Mouse (Mus musculus) embryonic facial prominence, embryonic 13.5 days (tissue): Measurements from ENCODE around the gene Garnl3. TPM values are rescaled to one million over a fixed set of nuclear protein-coding genes. Genes with fewer than 3 reads are reported as not detected.
"Not testable (repeated sequence)": the region's sequence is repeated elsewhere in the genome, so short reads cannot be mapped to it uniquely, and the experiment has no call there.

Experiments used
- ATAC-seq: fragments of 200-750 bp; cut with Nextera tagmentation; 2 replicates; pipeline ENCODE4 v1.8.0; 2017; ENCODE audit warnings: low read depth; ENCODE audit not compliant: insufficient number of reproducible peaks, insufficient read depth, low FRiP score, low TSS enrichment
- H3K27ac ChIP-seq: fragments of 300-500 bp; sonication (generic); 2 replicates; pipeline ENCODE4 v1.5.1; 2015; ENCODE audit warnings: moderate library complexity, mild to moderate bottlenecking, inconsistent platforms
- H3K27me3 ChIP-seq: fragments of 300-500 bp; sonication (generic); 2 replicates; pipeline ENCODE4 v1.6.1; 2015; ENCODE audit warnings: mild to moderate bottlenecking, inconsistent platforms
- H3K36me3 ChIP-seq: fragments of 300-500 bp; sonication (generic); 2 replicates; pipeline ENCODE4 v1.6.1; 2015; ENCODE audit warnings: mild to moderate bottlenecking, inconsistent platforms
- H3K4me1 ChIP-seq: fragments of 300-500 bp; sonication (generic); 2 replicates; pipeline ENCODE4 v1.6.1; 2015; ENCODE audit warnings: inconsistent platforms
- H3K4me2 ChIP-seq: fragments of 300-500 bp; sonication (generic); 2 replicates; pipeline ENCODE4 v1.6.1; 2015; ENCODE audit warnings: moderate library complexity, mild to moderate bottlenecking, inconsistent platforms
- H3K4me3 ChIP-seq: fragments of 300-500 bp; sonication (generic); 2 replicates; pipeline ENCODE4 v1.5.1; 2015; ENCODE audit warnings: mild to moderate bottlenecking, inconsistent platforms
- H3K9ac ChIP-seq: fragments of 300-500 bp; sonication (generic); 2 replicates; pipeline ENCODE4 v1.6.1; 2015; ENCODE audit warnings: mild to moderate bottlenecking, inconsistent platforms
- H3K9me3 ChIP-seq: fragments of 300-500 bp; sonication (generic); 2 replicates; pipeline ENCODE4 v1.6.1; 2016; ENCODE audit warnings: inconsistent platforms
- WGBS: fragments of 180-500 bp; shearing (Covaris S2); methylation state at CpG from one replicate; pipeline ENCODE4 v1.1.7; 2015; ENCODE audit warnings: mixed read lengths; 5-methylcytosine and 5-hydroxymethylcytosine counted together
- polyA plus RNA-seq: library from polyadenylated mRNA; unstranded; fragments of >200 nt; fragmentation: Nextera tagmentation; extraction: Ambion mirVana; gene quantifications from 2 replicates; pipeline ENCODE4 v1.2.1, GENCODE M21; 2015

Garnl3 gene
- polyA plus RNA-seq, 1 experiment from 2014 or later = 11.2 TPM

DNA sequence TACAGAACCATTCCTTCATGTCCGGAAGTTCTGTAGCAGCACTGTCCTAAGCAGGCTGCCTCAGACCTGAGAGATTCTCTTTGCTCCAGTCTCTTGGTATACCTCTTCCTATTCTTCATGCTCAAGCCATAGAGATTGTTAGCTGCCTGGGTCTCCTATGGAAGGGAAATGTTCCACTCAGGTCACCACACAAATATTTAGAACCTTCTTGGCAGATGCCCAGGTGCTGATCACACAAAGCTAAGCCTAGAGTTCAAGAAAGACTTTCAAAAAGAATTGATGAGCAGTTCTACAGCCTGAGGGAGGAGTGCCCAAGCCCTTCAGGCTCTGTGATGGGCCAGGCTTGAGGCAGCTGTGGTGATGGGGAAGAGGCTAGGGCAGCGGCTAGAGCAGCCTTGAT is 2.4 kb downstream of the Garnl3 start:
- WGBS = 73% methylated on average over 2 of the region's 2 CpGs
- no peaks in the 10 kb centered on the region for H3K9me3 ChIP-seq
- peaks cover 20% of the 10 kb centered on the region for H3K4me1 ChIP-seq
- no peak overlapping the region for H3K4me3 ChIP-seq
- H3K27ac ChIP-seq = no peak overlapping the region
- no peak for ATAC-seq
- H3K4me2 ChIP-seq = peak overlapping the region; percentile 99
- H3K27me3 ChIP-seq = peaks cover 32% of the 10 kb centered on the region
- no peak overlapping the region for H3K9ac ChIP-seq
- no peaks in the 10 kb centered on the region for H3K36me3 ChIP-seq

DNA sequence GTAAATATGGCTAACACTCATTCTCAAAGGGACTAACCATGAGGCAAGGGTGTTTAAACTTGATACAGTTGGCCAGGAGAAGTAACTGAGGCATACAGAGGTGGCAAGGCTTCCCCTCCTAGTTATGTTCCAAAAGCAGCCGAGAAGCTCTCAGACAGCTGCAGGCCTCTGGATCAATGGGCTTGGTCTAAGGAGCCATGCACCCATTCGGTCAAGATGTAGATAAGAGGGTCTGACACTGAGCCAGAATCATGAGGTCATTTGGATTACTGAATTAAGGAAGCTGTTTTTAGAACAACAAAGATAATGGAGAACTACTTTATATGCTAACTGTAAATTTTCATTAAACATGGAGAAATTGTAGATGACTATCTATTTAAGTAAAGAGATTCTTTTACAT is 4.2 kb downstream of the Garnl3 start:
- 74% methylated on average over 2 of the region's 2 CpGs for WGBS
- no peak overlapping the region for H3K4me2 ChIP-seq
- H3K36me3 ChIP-seq = no peaks in the 10 kb centered on the region
- H3K27ac ChIP-seq = no peak overlapping the region
- no peak for ATAC-seq
- H3K4me1 ChIP-seq = peaks cover 20% of the 10 kb centered on the region
- no peak overlapping the region for H3K9ac ChIP-seq
- no peak overlapping the region for H3K4me3 ChIP-seq
- H3K9me3 ChIP-seq = no peaks in the 10 kb centered on the region
- H3K27me3 ChIP-seq = peaks cover 19% of the 10 kb centered on the region

DNA sequence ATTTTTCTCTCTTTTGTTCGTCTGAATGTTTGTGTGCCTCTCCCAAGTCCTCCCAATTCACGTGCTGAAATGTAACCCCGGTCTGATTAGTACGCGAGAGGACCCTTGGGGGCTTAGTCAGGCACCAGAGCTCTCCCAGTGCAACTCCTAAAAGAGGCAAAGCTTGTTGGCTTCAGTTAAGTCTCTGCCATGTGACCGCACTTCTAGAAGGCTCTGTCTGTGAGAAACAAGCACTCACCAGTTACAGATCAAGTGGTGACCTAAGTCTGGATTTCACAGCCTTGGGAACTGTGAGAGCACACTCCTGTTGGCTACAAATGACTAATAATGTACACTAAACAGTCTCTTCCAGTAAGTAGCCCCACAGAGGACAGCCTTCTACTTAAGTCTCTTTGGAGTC is 8.6 kb downstream of the Garnl3 start:
- Histone ChIP-seq H3K4me2 (no peak overlapping the region), H3K27ac (0 out of 2 replicates have a peak overlapping the region, but pooled peaks have one; percentile 44), H3K9ac (no peak overlapping the region), H3K4me1 (peaks cover 13% of the 10 kb centered on the region; the same call in 1 of the 2 replicates), H3K36me3 (no peaks in the 10 kb centered on the region), H3K4me3 (no peak overlapping the region), H3K9me3 (no peaks in the 10 kb centered on the region), H3K27me3 (no peaks in the 10 kb centered on the region)
- WGBS = 57% methylated on average over 6 of the region's 6 CpGs
- ATAC-seq = no peak

DNA sequence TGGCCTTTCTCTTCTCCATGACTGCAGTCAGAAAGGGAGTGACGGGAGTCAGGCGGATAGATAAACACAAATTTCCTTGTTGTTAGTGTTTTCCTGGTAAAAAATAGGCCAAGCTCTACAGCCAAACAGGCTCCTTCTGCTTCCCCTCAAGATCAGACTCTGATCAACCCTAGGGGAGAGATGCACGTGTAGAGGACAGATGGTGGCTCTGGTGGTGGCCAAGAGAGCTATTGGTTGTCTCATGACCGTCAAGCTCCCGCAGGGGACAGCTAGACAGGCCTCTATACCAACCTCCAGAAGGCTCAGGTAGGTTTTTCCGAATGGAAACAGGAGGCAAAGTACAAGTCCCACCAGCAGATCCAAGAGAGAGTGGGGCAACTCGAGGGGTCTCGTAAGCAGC is 30.9 kb downstream of the Garnl3 start:
- Histone ChIP-seq H3K27ac (no peak overlapping the region), H3K9me3 (no peaks in the 10 kb centered on the region), H3K4me2 (no peak overlapping the region), H3K27me3 (no peaks in the 10 kb centered on the region), H3K36me3 (no peaks in the 10 kb centered on the region; the same call in 1 of the 2 replicates), H3K4me1 (peaks cover 2% of the 10 kb centered on the region; the same call in 1 of the 2 replicates), H3K4me3 (no peak overlapping the region), H3K9ac (no peak overlapping the region)
- WGBS = 81% methylated on average over 8 of the region's 8 CpGs
- ATAC-seq = no peak

DNA sequence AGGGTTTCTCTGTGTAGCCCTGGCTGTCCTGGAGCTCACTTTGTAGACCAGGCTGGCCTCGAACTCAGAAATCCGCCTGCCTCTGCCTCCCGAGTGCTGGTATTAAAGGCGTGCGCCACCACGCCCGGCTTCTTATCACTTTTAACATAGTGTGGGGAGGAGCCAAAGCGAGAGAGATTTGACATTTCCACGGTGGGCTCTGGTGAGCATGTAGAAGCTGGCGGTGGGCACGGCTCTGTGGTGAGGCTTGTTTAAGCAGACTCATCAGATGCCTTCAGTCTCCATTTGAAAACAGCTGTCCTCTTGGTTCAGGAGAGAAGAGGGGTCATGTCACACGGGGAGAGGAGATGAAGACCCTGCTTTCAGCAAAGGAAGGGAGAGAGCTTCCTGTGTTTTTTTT is 34.1 kb downstream of the Garnl3 start:
- H3K9me3 ChIP-seq, ATAC-seq, H3K4me1 ChIP-seq, H3K36me3 ChIP-seq, H3K27ac ChIP-seq, H3K27me3 ChIP-seq, H3K9ac ChIP-seq, H3K4me3 ChIP-seq, H3K4me2 ChIP-seq: not testable (repeated sequence)
- 85% methylated on average over 12 of the region's 12 CpGs for WGBS

DNA sequence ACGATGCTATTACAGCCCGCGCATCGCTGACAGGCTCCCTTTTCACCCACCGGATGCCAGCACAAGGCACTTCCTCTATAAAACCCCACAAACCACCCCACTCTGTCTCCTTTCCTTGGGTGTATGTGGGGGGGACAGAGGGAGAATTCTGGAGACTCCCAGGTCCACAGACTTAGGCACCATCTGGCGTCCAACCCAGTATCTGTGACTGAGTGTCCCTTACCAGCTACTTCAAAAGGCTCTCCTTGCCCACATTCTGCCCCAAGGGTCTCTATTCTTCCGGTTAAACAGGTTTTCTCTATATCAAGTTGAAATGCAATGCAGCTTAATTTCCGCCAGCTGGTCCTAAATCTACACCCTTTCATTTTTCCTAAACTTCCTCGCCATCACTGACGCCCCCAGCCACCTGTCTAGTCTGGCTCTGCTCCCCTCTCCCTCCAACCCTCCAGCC is 36.2 kb downstream of the Garnl3 start:
- H3K9me3 ChIP-seq = no peaks in the 10 kb centered on the region
- H3K27ac ChIP-seq = no peak overlapping the region
- no peak overlapping the region for H3K4me3 ChIP-seq
- H3K4me2 ChIP-seq = no peak overlapping the region
- H3K36me3 ChIP-seq = no peaks in the 10 kb centered on the region
- no peak overlapping the region for H3K9ac ChIP-seq
- WGBS = 50% methylated on average over 10 of the region's 10 CpGs
- no peak for ATAC-seq
- no peaks in the 10 kb centered on the region for H3K27me3 ChIP-seq
- peaks cover 7% of the 10 kb centered on the region; the same call in 1 of the 2 replicates for H3K4me1 ChIP-seq

DNA sequence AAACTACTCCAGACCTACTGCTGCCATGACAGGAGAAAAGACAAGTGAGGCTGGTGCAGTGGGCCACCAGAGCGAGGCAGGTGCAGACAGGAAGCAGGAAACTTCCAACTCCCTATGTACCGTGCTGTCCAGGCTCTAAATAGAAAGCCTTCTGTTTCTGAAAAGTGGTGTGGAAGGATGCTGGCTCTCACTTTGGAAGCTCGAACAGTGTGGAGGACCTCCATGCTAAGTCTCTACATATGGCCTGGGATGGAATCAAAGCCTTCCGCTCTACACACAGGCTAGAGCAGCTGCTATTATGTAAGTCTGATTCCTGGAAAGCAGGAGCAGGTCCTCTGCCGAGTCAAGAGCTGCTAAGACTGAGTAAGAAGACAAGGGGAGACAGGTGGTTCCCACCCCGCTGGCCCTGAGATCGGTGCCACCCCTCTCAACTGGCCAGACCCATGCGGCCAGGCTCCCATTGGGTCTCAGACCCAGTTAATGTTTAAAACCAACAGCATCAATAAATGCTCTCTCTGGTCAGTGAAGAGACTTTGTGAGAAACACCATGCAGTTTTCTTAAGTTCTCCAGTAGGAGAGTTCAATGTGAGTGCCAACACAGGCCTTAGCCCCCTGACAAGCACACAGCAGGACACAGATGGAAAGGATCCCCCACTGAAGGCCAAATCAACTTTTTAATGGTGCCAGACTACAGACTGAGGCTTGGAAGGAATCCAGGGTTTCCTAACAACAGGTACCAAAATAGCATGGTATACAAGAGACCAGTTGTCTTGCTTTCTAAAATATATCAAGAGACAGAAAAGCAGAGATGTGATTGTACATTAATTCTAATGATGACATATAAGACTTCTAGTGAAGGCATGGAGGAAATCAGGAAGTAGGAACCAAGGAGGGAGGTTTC is 40.6 kb downstream of the Garnl3 start:
- H3K9me3 ChIP-seq = no peaks in the 10 kb centered on the region
- ATAC-seq = no peak
- no peak overlapping the region for H3K4me3 ChIP-seq
- no peak overlapping the region for H3K27ac ChIP-seq
- no peak overlapping the region for H3K9ac ChIP-seq
- H3K27me3 ChIP-seq = no peaks in the 10 kb centered on the region
- no peak overlapping the region for H3K4me2 ChIP-seq
- no peaks in the 10 kb centered on the region for H3K36me3 ChIP-seq
- peaks cover 7% of the 10 kb centered on the region; the same call in 1 of the 2 replicates for H3K4me1 ChIP-seq
- 85% methylated on average over 8 of the region's 8 CpGs for WGBS

DNA sequence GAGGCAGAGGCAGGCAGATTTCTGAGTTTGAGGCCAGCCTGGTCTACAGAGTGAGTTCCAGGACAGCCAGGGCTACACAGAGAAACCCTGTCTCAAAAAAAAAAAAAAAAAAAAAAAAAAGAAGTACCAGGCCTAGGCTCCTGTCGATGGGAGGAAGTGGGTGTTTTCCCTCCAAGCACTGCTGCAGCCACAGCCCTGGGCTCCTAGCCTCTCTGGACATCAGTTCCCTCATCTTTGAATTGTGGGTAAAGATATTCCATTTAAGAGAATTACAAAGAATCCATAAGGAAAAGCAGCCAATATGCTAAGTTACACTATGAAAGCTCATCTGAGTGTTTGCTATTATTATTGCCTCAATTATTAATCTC is 41.4 kb downstream of the Garnl3 start:
- not testable (repeated sequence) for H3K27me3 ChIP-seq, H3K4me1 ChIP-seq, H3K9me3 ChIP-seq, H3K9ac ChIP-seq, ATAC-seq, H3K27ac ChIP-seq, H3K4me3 ChIP-seq, H3K4me2 ChIP-seq, H3K36me3 ChIP-seq
- WGBS = 45% methylated on average over 1 of the region's 1 CpGs

DNA sequence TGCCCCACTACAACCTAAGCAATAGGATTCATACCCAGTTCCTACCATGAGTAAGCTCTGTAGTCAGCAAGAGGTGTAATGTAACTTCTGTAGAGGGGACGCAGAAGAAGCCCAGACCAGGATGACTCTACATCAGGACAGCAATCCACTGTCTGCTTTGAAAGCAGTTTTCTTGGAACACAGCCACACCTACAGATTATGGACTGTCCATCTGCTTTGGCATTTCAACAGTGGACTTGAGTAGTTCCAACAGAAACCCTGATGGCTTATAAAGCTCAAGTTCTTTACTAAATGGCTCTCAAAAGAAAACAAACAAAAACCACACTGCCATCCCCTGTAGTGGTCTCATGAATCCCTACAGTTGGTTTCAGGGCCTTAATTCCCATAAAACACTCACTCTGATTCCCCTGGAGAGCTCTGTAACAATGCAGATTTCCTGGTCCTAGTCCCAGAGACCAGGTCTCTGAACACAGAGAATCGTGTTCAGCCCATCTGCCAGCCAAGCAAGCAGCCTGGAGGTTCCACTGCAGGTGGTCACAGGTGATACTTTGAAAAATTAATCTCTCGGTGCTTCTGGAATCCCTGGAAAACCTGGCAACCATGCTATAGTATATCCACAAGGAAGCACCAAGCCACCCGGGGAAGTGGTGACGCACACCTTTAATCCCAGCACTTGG is 42.0 kb downstream of the Garnl3 start:
- H3K27ac ChIP-seq = no peak overlapping the region
- H3K9me3 ChIP-seq = no peaks in the 10 kb centered on the region
- no peaks in the 10 kb centered on the region for H3K27me3 ChIP-seq
- no peak for ATAC-seq
- no peaks in the 10 kb centered on the region for H3K36me3 ChIP-seq
- no peak overlapping the region for H3K4me2 ChIP-seq
- H3K4me1 ChIP-seq = no peaks in the 10 kb centered on the region
- no peak overlapping the region for H3K9ac ChIP-seq
- H3K4me3 ChIP-seq = no peak overlapping the region
- WGBS = 85% methylated on average over 5 of the region's 5 CpGs

DNA sequence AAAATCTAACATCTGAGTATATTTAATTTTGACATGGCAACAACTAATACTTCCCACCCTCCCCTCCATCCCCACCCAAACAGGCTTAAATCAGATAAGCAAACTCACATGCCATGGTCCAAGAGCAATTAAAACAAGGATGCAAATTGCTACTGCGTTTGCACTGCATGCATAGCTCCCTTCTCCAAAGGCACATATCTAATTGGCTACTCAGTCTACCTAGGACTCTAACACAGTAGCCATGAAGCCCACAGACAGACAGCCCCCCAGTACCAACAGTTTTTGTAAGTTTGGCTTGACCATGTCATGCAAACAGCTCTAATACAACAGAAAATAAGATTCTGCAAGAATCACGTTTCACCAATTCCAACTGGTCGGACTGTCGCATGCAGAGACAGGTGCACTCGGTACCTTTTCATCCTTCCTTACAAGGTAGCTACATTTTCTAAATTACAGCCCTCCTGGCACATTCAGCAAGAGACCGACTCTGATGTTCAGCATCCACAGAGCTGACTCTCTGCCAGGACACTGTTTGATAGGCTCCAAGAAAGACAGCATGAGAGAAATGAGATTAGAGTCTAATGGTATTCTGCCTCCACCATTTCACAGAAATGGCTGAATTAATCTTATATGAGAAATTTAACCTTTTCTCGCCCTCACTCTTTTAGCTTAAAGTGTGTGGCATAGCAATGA is 44.6 kb downstream of the Garnl3 start:
- Histone ChIP-seq H3K9ac (no peak overlapping the region), H3K4me1 (no peaks in the 10 kb centered on the region), H3K4me3 (no peak overlapping the region), H3K9me3 (no peaks in the 10 kb centered on the region), H3K36me3 (no peaks in the 10 kb centered on the region), H3K27ac (no peak overlapping the region), H3K27me3 (no peaks in the 10 kb centered on the region), H3K4me2 (no peak overlapping the region)
- 73% methylated on average over 7 of the region's 7 CpGs for WGBS
- no peak for ATAC-seq

DNA sequence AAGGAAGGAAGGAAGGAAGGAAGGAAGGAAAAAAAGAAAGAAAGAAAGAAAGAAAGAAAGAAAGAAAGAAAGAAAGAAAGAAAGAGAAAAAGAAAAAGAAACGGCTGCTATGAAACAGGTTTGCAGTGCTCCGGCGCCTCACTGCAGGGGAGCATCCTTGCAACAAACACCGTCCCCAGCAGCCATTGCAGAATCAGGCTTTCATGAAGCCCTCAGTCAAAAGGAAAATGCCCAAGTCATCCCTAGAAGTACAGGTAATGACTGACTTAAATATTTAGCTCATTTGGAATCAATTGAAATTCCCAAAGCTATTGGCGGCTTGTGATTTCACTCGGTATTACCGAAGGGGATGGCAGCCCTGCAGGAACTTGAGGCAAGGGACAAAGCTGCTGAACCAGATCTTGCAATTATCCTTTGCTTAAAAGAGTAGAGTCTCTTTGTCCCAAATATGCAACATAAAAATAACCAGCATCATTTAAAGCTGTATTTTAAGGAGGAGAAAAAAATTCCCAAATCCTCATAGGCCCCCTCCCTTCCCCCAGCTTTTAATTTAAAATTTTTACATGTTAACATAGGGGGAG is 45.3 kb downstream of the Garnl3 start:
- no peak overlapping the region for H3K9ac ChIP-seq
- H3K4me2 ChIP-seq = no peak overlapping the region
- no peak overlapping the region for H3K27ac ChIP-seq
- H3K4me1 ChIP-seq = no peaks in the 10 kb centered on the region
- H3K4me3 ChIP-seq = no peak overlapping the region
- no peaks in the 10 kb centered on the region for H3K9me3 ChIP-seq
- no peaks in the 10 kb centered on the region for H3K36me3 ChIP-seq
- no peaks in the 10 kb centered on the region for H3K27me3 ChIP-seq
- no peak for ATAC-seq
- 47% methylated on average over 7 of the region's 7 CpGs for WGBS
